Mouse (Mus musculus): Measurements from ENCODE around the gene Il34.
A peak's percentile ranks its signal among the peaks of the same experiment; 100 is the strongest.

Gene Il34

DNA sequence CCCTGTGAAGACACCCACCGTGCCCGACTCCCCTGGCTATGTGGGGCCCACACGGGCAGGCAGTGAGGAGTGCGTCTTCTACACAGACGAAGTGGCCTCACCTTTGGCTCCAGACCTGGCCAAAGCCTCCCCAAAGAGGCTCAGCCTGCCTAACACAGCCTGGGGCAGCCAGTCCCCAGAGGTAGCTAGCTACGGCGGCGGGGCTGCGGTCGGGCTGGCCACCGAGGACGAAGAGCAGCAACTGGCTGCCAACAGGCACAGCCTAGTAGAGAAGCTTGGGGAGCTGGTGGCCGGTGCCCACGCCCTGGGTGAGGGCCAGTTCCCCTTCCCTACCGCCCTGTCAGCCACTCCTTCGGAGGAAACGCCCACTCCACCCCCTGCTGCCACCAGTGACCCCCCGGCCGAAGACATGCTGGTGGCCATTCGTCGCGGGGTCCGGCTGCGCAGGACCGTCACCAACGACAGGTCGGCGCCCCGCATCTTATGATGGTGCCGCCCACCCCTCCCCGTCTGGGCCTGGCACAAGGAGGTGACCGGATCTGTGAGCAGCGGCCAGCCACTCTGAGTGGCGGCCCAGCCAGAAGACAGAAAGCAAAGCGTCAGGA is 67.0 kb downstream of the Il34 start:
- DNase-seq (ENCODE audit: low read depth, low spot score) = no peak

GRCm38 (mm10) chr8:110733036-110733435 is 72.7 kb downstream of the Il34 start:
- DNase-seq (ENCODE audit: low read depth, low spot score) = no peak

- DNase-seq (ENCODE audit: low read depth, low spot score) = no peak
Observed at GRCm38 (mm10) chr8:110731346-110731859, 74.3 kb downstream of the Il34 start.

- no peak for DNase-seq (ENCODE audit: low read depth, low spot score)
Observed at GRCm38 (mm10) chr8:110726893-110727292, 78.8 kb downstream of the Il34 start.

GRCm38 (mm10) chr8:110725084-110725838 is 80.5 kb downstream of the Il34 start:
- no peak for DNase-seq (ENCODE audit: low read depth, low spot score)

GRCm38 (mm10) chr8:110724493-110724892 is 81.2 kb downstream of the Il34 start:
- no peak for DNase-seq (ENCODE audit: low read depth, low spot score)

DNA sequence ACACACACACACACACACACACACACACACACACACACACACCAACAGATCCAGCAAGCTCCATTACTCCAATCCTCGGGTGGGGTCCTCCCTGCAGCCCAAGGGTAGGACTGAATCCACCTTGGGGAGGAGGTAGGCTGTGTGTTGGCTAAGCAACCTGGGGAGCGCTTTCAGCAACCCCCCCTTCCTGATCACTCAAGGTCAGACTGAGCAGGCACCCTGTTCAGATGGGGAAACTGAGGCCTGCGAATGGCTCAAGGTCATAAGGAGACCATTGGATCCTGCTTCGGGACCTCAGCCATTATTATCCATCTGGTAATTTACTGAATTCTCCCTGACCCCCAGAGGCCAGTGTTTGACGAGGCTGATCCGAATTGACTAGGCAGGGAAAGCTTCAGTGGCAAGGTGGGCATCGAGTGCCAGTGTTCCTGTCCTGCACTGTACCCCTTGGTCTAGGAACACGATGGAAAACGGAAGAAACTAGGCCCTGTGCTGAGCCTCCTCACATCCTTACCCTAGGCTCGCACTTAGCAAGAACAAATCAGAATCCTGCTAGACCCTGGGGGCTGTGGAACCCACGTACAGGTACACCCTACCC is 83.2 kb downstream of the Il34 start:
- no peak for DNase-seq (ENCODE audit: low read depth, low spot score)

DNA sequence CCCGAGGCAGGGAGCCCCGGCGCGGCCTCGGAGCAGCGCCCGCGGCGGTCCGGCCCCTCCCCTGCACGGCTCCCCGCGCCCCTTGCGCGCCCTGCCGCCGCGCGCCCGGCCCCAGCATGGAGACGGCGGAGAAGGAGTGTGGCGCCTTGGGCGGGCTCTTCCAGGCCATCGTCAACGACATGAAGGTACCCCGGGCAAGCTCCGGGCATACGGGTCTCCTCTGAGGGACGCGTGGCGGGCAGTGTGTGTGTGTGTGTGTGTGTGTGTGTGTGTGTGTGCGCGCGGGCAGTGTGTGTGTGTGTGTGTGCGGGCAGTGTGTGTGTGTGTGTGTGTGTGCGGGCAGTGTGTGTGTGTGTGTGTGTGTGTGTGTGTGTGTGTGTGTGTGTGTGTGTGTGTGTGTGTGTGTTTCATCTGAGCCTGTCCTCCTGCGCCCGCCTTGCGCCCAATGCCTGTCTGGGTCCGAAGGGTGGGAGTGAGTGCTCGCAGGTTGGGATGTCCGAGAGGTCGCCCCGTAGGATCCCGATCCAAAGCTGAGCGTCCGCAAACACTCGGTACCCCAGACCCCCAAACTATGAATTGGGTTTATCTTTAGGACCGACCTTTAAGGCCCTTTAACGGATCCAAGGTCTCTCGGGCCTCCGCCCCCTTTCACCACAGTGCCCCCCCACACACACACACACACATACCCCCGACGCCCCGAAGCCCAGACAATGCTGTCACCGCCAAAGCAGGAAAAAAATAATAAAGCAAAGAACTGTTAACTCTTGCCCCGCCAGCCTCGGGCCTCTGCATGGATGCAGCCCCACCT is 83.9 kb downstream of the Il34 start:
- DNase-seq (ENCODE audit: low read depth, low spot score) = no peak

GRCm38 (mm10) chr8:110720685-110721598 is 84.8 kb downstream of the Il34 start, which contains the start of gene Mtss1l:
TSS of gene Mtss1l (plus strand) at chr8:110721476.
- peak; percentile 79 for DNase-seq (ENCODE audit: low read depth, low spot score)

- no peak for DNase-seq (ENCODE audit: low read depth, low spot score)
Observed at GRCm38 (mm10) chr8:110719898-110720653, 85.6 kb downstream of the Il34 start.

DNA sequence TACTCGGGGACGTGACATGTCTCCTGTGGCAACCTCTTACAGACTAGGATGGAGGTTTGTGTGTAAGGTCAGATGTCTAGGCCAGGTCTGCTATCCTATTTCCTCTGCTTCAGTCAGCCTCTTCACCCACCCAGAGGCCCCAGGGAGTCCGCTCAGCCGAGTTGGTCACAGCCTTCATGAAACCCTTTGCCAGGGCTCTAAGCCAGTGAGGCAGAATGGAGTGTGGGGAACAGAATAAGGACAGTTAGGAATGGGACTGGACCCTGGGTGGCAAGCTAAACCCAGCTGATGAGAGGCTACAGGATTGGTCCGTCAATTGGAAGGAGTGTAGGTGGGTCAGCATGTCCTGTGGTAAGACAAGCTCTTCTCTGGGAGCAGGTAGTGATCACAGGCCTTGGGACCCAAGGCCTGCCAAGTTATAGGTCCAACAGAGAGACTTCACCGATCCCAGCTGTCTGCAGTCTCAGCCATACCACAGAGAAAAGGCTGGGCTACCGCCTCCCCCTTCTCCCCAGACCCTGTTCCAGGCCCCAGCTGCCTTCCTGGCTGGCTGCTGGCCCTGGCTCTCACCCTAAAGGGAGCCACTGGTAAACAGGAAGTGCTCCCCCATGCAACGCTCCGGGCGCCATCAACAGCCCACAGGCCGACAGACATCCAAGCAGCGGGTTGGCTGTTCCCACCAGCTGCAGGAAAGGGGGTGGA is 86.6 kb downstream of the Il34 start:
- peak; percentile 72 for DNase-seq (ENCODE audit: low read depth, low spot score)

GRCm38 (mm10) chr8:110718209-110718968 is 87.3 kb downstream of the Il34 start:
- peak; percentile 59 for DNase-seq (ENCODE audit: low read depth, low spot score)

DNA sequence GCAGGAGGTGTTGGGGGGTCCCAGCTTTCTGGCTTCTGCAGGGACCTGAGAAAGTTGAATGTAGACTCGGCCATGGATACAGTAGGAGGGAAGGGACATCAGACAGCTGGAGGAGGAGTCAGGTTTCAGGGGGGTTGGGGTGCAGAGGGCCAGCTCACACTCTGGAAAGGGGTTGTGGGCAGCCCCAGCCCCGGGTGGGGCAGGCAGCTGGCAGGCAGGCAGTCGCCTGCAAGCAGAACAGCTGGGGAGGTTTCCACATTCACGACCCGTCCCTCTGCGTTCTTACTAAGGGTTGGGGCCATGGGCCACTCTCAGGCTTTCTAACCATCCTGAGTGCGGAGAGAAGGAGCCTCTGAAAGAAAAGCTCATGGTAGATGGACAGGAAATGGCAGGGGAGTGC is 88.6 kb downstream of the Il34 start:
- no peak for DNase-seq (ENCODE audit: low read depth, low spot score)

DNA sequence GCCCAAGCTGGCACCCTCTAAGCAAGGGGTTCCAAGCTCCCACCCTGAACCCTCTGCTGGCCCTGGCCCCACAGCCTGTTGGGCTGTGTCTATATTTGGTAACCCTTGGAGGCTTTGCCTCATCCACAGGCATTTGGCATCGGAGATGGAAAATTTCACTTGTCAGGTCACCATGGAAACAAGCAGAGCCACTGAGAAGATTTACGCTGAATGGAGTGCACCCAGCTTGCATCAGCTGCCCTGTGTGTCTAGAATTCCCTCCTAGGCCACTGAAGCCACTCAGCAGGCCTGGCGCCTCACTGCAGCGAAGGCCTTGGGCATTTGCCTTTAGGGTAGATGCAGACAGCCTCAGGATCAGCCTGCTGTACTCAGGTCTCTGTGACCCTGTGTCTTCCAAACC is 89.6 kb downstream of the Il34 start:
- peak; percentile 81 for DNase-seq (ENCODE audit: low read depth, low spot score)

DNA sequence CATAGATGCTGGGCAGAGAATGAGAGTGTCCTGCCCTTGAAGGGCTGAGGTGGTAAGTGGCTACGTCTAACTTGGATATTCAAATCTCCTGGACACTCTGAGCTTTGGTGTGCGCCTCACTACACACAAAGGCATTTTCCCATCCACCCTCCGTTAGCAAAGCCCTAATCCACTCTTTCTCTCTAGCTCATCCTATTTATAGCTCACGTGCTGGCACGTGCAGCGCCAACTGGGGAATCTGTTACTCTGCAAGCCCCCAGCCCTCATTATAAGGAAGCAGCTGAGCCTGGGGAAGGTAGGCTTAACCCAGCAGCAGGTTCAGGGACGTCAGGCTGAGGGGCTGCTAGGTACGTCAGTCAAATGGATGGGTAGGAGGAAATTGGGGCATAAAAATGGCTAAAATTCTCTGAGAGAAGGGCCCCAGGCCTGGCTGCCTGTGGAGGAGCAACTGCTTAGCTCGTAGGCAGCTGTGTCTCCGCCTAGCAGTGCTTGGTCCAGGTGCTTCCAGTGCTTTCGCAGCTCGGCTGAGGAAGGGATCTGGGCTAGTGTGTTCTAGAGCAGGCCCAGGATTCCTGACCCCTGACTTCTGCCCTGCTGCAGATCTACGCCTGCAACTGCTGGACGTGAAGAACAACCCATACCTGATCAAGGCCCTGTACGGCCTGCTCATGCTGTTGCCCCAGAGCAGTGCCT is 90.8 kb downstream of the Il34 start:
- no peak for DNase-seq (ENCODE audit: low read depth, low spot score)

- peak; percentile 88 for DNase-seq (ENCODE audit: low read depth, low spot score)
Observed at GRCm38 (mm10) chr8:110713073-110713472, 92.7 kb downstream of the Il34 start.

DNA sequence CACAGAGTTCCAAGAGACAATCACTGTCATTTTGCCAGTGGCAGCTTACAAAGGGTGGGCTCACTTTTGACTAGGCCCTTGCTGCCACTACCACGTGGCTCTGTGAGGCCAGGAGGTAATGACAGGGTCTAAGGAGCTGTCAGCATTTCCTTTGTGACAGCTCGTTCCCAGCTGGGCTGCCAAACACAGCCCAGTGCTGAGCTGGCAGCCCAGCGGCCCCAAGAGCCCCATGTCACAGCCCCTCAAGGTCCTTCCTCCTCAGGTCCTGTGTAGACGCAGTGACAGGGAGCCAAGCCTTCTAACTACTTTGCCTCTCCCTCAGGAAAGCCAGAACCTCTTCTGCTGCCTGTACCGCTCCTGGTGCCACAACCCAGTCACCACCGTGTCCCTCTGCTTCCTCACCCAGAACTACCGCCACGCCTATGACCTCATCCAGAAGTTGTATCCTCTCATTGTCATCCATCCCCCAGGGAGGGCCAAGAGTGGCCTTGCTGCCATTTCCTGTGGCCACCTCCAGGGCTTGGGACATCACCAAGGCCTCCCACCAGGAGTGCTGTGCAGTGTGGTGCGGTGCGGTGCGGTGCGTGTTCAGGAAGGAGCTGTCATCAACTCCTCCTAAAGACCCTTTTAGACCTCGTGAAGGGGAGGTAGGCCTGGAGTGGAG is 94.3 kb downstream of the Il34 start:
- no peak for DNase-seq (ENCODE audit: low read depth, low spot score)

All from skeletal muscle tissue, adult 2 months (tissue).